Mouse (Mus musculus) thymus, postnatal 25 days (tissue): Measurements from ENCODE around the gene Olfr394.
"Not testable (repeated sequence)": the region's sequence is repeated elsewhere in the genome, so short reads cannot be mapped to it uniquely, and the experiment has no call there.

Experiments
- DNase-seq: peaks from one replicate; pipeline ENCODE4 v3.0.0; 2022

Gene Olfr394

GRCm38 (mm10) chr11:73890671-73891070, at the start of gene Olfr394:
TSS of gene Olfr394 (minus strand) at chr11:73890771.
- no peak for DNase-seq

DNA sequence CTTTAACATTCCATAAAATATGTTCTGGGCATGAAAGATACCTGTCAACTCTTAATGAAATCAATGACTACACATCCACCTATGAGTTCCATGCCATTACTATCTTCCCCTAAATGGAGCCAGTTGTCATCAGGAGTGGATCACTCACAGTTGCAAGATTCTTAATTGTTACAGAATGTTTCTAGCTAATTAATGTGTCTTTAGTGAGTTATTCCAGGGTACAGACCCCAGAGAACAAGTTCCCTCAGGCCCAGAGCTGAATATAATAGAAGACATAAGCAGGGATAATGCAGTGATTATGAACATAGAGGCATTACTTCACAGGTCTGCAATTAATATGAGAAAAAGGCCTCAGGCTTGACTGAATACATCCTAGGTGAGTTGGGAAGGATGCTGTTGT, 45.8 kb upstream of the Olfr394 start, which contains the start of gene Olfr23:
Olfr23 (plus strand) TSS at position 301 of the 400 bp plus-strand sequence.
- no peak for DNase-seq

DNA sequence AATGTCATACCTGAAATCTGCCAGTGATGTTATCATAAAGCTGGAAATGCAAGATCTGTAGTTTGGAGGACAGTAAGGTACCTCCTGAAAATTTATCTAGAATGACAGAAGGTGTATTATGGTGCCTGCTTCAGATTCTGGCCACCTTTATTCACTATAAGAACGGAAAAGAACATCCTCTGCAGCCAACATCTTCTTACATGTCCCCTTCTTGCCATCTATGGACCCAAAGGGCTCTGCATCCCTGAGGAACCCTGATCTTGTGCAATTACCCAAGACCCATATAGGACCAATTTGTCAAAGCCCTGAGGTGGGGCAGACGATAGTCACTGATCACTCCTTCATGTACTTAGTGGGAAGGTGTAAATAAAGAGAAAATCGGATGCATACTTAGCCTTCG, 18.6 kb upstream of the Olfr394 start, which contains the start of gene Olfr395:
Olfr395 (minus strand) TSS at position 101 of the 400 bp plus-strand sequence.
- not testable (repeated sequence) for DNase-seq

DNA sequence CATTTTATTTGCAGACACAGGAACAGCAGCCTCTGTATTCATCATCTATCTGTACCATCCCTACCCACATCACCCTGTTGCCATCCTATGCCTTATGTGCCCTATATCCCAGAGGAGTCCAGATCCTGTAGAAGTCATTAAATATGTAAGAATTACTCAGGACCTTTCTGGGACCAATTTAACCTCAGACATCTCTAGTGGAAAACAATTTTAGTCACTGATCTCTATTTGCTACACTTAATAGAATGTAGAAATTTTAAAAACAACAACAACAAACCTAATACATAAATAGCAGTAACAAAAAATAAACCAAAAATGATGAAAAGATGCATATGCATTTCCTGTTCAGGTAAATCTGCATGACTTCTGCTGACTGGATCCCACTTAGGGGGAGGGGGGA, 39.2 kb downstream of the Olfr394 start, which contains the start of gene Olfr393:
Olfr393 (minus strand) TSS at position 101 of the 400 bp plus-strand sequence.
- DNase-seq: no peak
